Mouse (Mus musculus) heart, adult 2 months (tissue): ENCODE measurements around the gene Rfx3.

ENCODE experiments used
- CTCF ChIP-seq: fragments of 200-600 bp; IDR thresholded peaks from 2 replicates; pipeline ENCODE4 v1.8.1; 2022; ENCODE audit warnings: antibody characterized with exemption, mild to moderate bottlenecking, moderate library complexity
- EP300 ChIP-seq: fragments of 200-500 bp; IDR thresholded peaks from 2 replicates; pipeline ENCODE4 v1.6.1; 2011; ENCODE audit warnings: low read depth, low read length, control low read depth; ENCODE audit not compliant: insufficient read depth
- POLR2A ChIP-seq: fragments of 200-500 bp; IDR thresholded peaks from 2 replicates; pipeline ENCODE4 v1.6.1; 2011; ENCODE audit warnings: mild to moderate bottlenecking, low read depth, low read length, control low read depth; ENCODE audit not compliant: insufficient read depth

DNA sequence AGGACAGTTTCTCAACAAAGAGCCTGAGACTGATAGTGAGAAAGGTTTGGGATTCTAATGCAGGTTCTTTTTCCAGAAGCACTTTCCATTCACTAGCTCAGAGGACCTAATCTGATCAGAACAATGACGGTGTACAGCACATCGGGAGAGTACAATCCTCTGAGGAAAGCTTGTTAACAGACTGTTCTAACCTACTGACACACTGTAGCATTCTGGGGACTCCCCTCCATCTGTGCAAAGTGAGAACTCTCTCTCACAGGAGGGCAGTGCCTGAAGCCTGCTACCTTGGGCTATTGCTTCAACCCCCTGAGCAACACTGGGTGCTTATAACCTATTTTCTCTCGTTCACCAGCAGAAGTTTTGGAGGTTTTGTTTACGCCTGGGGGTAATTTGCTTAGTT lies 106.8 kb downstream of the Rfx3 start:
- no peak for TF ChIP-seq CTCF
- no peak for TF ChIP-seq POLR2A
- TF ChIP-seq EP300: no peak
